Mouse (Mus musculus): ENCODE data around the gene Ccdc122.

DNA sequence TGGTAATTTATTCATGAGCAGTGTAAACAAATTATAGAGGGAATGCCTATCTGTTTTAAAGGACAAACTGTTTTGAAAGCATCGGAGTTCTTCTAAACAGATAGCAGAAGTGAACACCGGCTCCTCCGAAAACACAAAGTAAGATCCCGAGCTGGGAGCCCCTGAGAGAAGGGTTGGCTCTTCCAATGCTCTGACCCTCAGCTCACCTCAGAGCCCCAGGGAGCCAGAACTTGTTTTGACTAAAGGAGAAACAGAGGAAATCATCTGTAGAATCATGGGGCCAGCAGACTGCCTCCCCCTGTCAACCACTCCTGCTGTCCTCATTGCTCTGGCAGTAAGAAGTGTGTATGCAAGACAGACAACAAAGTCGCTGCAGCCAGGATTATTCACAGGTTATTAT lies 31.0 kb upstream of the Ccdc122 start:
- TF ChIP-seq POLR2A (IDR thresholded peaks at IDR 0.05; ENCODE audit: borderline replicate concordance, control insufficient read depth, low read depth, low read length) (no peak), CTCF (IDR thresholded peaks at IDR 0.05; ENCODE audit: control insufficient read depth, insufficient read depth, low read length) (no peak)
